Mouse (Mus musculus) bone marrow macrophage, adult 2 months (primary cell): ENCODE measurements at regions not wholly inside any gene's neighbourhood (a gene's known extent, or its start where the extent isn't known, plus 50 kb on each side); places are given as distances from the start of the nearest gene placed in this dataset.

Experiments used
- CTCF ChIP-seq: IDR thresholded peaks from 2 replicates; pipeline ENCODE4 v1.5.1; 2012; ENCODE audit warnings: low read depth, mild to moderate bottlenecking, low read length, moderate library complexity
- POLR2A ChIP-seq: IDR thresholded peaks from 2 replicates; pipeline ENCODE4 v1.6.1; 2012; ENCODE audit warnings: mild to moderate bottlenecking, low read depth, low read length, borderline replicate concordance

GRCm38 (mm10) chr16:49968291-49968870 is 168.0 kb downstream of the Cd47 start:
- no peak for TF ChIP-seq POLR2A
- TF ChIP-seq CTCF, result no peak
